Mouse (Mus musculus): Measurements from ENCODE around the gene Gm9970. TPM values are rescaled to one million over a fixed set of nuclear protein-coding genes. Genes with fewer than 3 reads are reported as not detected.
A peak's percentile ranks its signal among the peaks of the same experiment; 100 is the strongest.

Gm9970 gene
- not detected in 2 replicates for total RNA-seq (2015; ENCODE audit: low replicate concordance)
- not detected in 2 replicates for total RNA-seq (2017; ENCODE audit: low replicate concordance)

GRCm38 (mm10) chr5:31240637-31241521, at the start of gene Gm9970, which contains the start of gene Nrbp1:
Gene Gm9970, minus strand, starts transcription at chr5:31241232.
Gene Nrbp1, plus strand, starts transcription at chr5:31240864.
- peak; percentile 96 for ATAC-seq (replicated peaks; ENCODE audit: low FRiP score, poor library complexity, severe bottlenecking)

DNA sequence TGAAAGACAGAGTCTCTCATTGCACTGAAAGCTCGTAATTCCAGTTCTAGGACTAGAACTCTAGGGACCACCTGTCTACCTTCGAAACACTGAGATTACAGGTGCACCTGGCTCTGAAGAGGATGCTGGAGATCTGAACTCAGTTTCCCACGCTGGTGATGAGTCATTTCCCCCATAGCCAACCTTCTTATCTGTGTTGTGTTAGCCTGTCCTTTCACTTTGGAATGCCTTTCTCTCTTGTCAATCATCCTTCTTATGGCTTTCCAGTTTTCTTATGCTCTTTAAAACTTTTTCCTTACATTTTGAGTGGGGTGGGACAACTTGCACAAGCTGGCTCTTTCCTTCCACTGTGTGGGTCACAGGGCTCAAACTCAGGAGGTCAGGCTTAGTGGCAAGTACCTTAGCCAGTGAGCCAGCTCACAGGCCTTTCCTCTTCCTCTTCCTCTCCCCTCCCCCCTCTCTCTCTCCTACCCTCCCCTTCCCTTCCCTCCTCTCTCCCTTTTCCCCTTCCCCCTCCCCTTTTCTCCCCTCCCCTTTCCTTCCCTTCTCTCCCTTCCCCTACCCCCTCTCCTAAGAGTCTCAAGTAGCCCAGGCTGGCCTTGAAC, 48.7 kb upstream of the Gm9970 start:
- ATAC-seq (replicated peaks; ENCODE audit: low FRiP score, poor library complexity, severe bottlenecking), result no peak

GRCm38 (mm10) chr5:31288655-31289054, 47.6 kb upstream of the Gm9970 start:
- ATAC-seq (replicated peaks; ENCODE audit: low FRiP score, poor library complexity, severe bottlenecking), result no peak

DNA sequence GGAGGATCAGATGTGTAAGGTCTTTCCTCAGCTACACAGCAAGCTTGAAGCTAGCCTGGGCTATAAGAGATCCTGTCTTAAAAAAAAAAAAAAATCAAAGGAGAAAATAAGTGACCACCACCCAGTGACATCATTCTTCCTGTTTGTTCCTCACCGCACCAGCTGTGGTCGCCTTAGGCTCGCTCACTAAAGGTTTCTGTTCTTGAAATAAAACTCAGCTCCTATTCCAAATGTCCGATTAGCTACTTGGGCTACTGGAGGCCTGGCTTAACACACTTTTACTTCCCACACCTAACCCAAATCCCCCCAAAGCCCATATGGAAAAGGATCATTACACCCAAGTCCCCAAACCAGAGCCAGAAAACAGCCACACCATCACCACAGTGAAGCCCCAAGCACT, 47.2 kb upstream of the Gm9970 start:
- ATAC-seq (replicated peaks; ENCODE audit: low FRiP score, poor library complexity, severe bottlenecking), result no peak

DNA sequence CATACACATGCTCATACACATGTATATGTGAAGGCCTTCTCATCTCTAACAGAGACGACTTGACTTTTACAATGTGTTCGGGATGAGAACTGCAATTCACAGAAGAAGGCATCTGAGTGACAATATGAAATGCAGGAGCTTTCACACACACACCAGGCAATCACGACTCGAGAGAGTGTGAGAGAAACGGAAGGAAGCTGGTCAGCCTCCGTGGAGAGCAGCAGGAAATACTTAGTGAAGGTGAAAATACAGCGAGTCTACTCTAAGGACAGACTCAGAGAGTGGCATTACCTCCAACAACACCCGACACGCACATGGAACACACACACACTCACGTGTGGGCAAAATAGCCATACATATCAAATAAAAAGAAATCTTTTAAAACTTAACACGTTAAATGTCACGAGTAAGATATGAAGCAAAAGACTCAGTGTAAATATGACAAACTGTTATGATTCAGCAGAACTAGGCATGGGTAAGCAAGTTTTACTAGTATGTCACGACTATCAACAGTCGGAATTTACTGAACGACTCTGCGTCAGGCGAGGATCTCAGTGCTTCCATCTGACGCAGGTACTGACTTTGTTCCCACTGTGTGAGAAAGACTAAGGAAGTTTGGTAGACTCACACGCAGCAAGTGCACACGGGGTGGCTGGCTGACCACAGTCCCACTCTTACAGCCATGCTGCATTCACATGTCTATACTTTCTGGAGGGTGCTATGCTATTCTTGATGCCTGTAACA, 38.4 kb upstream of the Gm9970 start:
- ATAC-seq (replicated peaks; ENCODE audit: low FRiP score, poor library complexity, severe bottlenecking), result no peak

DNA sequence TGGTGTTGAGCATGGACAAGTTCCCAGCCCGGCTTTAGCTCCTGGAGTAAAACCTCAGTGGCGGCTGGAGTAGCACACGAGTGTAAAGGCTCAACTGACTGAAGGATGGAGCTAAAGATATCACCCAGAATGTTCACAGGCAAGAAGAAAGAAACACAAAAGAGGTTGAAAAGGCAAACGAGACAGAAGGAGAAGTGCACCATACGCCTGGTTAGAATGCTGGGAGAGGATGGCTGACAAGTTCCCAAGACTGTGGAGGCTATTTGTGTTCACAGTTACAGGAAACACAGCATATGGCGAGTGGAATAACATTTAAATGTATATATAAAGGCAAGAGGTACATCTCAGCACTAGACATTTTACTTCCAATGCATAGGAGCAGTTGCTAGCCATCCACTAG, 32.0 kb upstream of the Gm9970 start:
- no peak for ATAC-seq (replicated peaks; ENCODE audit: low FRiP score, poor library complexity, severe bottlenecking)

DNA sequence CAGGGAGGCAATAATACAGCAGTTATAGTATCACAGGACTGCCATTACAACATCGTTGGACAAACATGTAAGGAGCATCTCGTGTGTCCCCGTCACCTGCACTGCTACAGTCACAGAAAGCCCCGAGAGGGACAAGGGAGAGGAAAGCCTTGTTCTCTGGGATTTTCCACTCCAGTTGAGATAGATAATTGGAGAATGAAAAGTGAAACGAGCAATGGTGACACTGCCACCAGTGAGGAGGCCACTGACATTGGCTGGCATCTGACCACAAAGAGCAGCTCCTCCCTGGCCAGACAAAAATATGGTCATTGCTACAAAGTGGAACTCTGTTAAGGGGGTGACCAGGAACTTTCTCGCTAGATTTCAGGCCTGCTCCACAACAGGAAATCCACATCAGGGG, 26.7 kb upstream of the Gm9970 start:
- no peak for ATAC-seq (replicated peaks; ENCODE audit: low FRiP score, poor library complexity, severe bottlenecking)

DNA sequence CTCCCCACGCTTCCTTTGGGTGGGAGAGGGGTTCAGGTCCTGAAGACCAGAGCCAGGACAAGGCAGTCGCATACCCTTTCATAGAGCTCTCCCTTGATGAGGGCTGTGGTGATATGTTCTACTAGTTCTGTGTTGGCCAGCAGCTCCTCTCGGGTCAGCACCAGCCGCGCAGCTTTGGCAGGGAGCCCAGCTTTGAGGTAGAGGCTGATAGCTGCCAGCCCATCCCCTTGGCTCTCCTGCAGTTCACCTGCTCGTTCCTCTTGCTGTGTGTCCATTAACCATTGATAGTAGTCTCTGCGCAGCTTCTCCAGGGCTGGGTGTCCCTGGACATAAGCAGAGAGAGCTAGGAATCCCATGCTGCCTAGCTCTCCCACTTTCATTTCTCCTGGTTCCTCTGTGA, 25.1 kb upstream of the Gm9970 start:
- no peak for ATAC-seq (replicated peaks; ENCODE audit: low FRiP score, poor library complexity, severe bottlenecking)

- no peak for ATAC-seq (replicated peaks; ENCODE audit: low FRiP score, poor library complexity, severe bottlenecking)
These were observed 16.6 kb upstream of the Gm9970 start for GRCm38 (mm10) chr5:31257616-31258015.

DNA sequence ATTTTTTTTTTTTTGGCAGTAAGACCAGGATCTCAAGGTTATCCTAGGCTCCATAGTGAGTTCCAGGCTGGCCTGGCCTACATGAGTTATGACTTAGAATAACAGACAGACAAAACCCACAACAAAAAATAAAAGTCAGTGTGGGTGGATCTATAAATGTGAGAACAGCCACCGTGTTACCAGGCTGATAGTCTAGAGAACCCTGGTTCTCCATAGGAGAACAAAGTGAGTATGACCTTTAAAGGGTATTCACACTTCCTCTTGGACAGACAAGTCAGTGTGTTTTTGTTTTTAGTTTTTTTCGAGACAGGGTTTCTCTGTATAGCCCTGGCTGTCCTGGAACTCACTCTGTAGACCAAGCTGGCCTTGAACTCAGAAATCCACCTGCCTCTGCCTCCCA, 14.9 kb upstream of the Gm9970 start:
- ATAC-seq (replicated peaks; ENCODE audit: low FRiP score, poor library complexity, severe bottlenecking), result no peak

- ATAC-seq (replicated peaks; ENCODE audit: low FRiP score, poor library complexity, severe bottlenecking), result no peak
These were observed 14.3 kb upstream of the Gm9970 start for GRCm38 (mm10) chr5:31255381-31255780.

- ATAC-seq (replicated peaks; ENCODE audit: low FRiP score, poor library complexity, severe bottlenecking), result no peak
These were observed 13.9 kb upstream of the Gm9970 start for GRCm38 (mm10) chr5:31254901-31255300.

DNA sequence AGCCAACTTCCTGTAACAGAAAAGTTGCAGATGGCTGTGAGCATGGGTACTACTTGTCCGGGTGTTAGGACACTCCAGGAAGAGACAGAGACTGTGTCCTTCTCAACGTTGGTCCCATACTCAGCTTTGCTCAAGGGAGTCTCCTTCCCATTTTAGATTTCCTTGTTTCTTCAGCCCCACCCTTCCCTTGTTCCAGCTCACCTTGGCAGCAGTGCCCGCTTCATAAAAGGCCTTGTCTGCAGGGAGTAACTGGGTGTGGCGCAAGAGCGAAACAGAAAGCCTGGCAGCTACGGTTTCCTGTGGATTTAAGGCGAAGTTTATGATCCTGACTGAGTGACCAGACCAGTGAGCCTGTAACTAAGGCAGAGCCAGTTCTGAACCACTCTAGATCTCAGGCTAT, 13.4 kb upstream of the Gm9970 start:
- no peak for ATAC-seq (replicated peaks; ENCODE audit: low FRiP score, poor library complexity, severe bottlenecking)

DNA sequence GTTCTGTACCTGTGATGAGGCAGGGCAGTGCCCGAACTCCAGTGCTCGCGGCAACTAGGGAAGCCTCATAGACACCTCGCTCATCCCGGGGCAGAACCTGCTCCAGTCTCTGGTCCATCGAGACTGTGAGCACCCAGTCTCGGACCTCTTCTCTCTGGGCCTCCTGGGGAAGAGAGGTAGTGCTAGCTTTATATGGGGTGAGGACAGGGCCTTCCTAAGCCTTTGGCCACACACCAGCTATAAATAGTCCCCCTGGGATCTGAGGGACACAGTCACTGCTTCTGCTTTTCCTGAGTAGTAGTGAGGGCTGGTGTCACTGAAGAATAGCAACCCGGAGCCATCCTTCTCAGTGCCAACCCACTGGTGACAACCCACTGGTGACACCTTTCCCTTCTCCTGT, 12.8 kb upstream of the Gm9970 start:
- ATAC-seq (replicated peaks; ENCODE audit: low FRiP score, poor library complexity, severe bottlenecking), result no peak

- ATAC-seq (replicated peaks; ENCODE audit: low FRiP score, poor library complexity, severe bottlenecking), result no peak
These were observed 11.9 kb upstream of the Gm9970 start for GRCm38 (mm10) chr5:31252795-31253545.

- no peak for ATAC-seq (replicated peaks; ENCODE audit: low FRiP score, poor library complexity, severe bottlenecking)
These were observed 11.1 kb upstream of the Gm9970 start for GRCm38 (mm10) chr5:31252151-31252550.

DNA sequence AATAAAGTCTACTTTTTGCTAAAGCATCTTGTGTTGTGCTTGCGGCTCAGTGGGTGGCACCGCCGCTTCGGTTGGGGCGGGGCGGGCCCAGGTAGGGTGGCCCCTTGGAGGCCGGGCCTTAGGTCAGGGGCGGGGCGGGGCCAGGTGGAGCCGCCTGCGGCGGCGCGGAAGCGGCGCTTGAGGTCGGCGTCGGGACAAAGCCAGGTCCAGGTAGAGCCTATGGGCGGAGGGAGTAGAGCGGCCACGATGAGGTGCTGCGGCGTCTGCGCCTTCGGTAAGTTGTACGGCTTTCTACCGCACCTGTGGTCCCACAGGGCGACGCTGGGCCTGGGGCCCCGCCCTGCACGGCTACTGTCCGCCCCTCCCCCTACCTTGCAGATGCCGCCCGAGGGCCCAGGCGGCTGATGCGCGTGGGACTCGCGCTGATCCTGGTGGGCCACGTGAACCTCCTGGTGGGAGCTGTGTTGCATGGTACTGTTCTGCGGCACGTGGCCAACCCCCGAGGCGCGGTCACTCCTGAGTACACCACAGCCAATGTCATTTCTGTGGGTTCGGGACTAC, 10.6 kb upstream of the Gm9970 start, which contains the start of gene Krtcap3:
Gene Krtcap3 (plus strand): TSS at position 151 of the 561 bp plus-strand sequence.
- ATAC-seq (replicated peaks; ENCODE audit: low FRiP score, poor library complexity, severe bottlenecking), result no peak

GRCm38 (mm10) chr5:31250716-31251115, 9.7 kb upstream of the Gm9970 start:
- ATAC-seq (replicated peaks; ENCODE audit: low FRiP score, poor library complexity, severe bottlenecking), result no peak

DNA sequence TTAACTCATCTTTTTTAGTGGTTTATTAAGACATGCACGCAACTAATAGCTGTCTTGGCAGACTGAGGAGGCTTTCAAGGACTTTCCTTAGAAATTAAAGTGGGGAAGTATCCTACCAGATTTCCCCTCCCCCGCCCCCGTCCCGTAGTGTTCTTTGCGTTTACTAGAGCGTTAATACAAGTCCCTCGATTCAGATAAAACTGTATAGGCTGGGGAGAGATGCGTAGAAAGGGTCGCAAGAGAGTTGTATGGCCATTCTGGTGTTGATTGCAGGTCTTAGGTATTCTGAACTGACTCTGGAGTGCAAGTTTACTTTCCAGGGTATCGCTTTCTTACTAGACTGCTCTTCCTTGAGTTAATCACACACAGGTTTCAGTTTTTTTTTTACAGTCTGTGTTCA, 1.2 kb upstream of the Gm9970 start:
- no peak for ATAC-seq (replicated peaks; ENCODE audit: low FRiP score, poor library complexity, severe bottlenecking)
